Mouse (Mus musculus) forelimb bud, embryonic 11.5 days (tissue): ENCODE results near the gene Fibin.

Source experiments
- DNase-seq: peaks from one replicate; pipeline ENCODE4 v3.0.0-alpha.2; 2012; ENCODE audit warnings: low read depth, low spot score

The Fibin gene

DNA sequence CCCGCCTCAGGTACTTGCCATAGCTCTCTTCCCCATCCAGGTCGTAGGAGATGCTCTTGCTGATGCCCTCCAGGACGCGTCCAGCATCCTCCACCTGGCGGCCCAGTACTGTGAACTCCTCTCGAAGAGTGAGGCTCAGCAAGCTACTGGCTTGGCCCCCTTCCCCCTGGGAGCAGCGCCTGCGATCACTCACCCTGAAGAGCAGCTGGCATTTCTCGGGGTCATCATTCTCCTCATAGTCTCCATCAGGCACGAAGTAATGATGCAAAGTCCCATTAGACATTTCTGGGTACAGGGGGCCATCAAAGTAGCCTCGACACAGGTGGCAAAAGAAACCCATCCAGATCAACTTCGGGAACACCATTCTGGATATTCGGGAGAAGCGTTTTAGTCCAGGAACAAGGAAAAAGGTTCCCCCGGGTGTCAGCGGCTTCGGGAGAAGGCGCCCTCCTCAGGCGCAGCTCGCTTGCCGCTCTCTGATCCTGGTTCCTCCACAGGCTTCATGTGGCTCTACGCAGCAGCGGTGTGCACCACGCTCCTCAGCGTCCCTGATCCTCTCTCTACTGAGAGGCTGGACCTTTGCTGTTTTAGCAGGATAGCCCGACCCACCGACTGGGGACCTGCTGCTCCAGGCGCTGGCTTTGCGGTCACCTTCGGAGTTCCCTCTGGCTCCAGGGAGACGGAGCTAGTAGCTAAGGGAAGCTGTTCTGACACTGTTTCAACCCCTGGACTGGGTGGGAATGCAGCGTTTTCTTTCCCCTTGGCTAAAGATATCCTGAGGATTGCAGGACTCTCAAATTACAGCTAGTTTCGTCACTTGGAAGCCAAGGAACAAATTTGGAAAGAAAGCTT lies at the start of gene Fibin:
Gene Fibin, minus strand, starts transcription at position 752 of the 852 bp plus-strand sequence.
- peak; percentile 65 for DNase-seq

GRCm38 (mm10) chr2:110411428-110411827 lies 48.4 kb upstream of the Fibin start:
- no peak for DNase-seq

GRCm38 (mm10) chr2:110408757-110409156 lies 45.8 kb upstream of the Fibin start:
- no peak for DNase-seq

DNA sequence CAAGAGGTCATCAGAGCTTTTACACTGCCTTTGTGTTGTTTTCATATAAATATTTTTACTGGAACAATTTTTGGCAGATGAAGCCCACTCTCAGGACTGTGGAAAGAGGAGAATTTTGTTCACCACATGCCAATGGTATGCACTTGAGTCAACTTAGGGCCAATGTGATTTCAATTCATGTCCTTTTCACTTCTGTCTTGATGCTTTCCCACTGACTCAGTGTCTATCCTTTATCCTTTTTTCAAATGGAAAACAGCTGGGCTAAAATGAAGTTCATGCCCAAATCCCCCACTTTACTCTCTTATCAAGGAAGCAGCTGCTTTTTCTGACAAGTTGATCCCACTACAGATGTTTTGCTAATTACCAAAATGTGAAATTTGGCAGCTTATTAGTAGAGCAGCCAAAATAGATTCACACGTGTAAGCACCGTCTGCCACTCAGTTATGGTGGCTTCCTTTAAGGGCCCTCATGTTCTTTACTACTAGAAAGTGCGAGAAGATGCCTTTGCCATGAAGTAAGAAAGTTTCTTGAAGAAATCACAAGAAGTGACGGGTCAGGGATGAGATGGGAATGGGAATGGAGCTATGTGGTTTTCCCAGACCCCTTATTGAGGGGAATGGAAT lies 29.8 kb upstream of the Fibin start:
- DNase-seq, result no peak

GRCm38 (mm10) chr2:110390736-110391409 lies 27.9 kb upstream of the Fibin start:
- no peak for DNase-seq

- peak; percentile 83 for DNase-seq
These were observed 16.8 kb upstream of the Fibin start for GRCm38 (mm10) chr2:110379811-110380210.

DNA sequence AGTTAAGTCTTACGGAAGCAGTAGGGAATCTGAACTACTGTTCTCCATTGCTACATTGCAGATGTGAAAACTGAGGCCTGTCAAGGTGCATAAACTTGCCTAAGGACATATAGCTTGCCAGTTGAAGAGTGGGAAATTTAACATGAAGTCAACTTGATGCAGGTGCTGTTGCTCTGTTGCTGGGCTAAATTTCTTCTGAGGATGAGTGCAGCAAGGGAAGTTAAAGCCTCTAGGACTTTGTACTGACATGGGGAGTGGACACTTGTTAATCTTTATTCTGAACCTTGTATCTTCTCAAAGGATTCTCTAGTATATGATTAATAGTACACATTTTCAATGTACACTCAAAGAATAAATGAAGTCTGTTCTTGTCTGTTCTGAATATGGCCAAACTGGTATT lies 13.7 kb upstream of the Fibin start:
- DNase-seq, result no peak

GRCm38 (mm10) chr2:110375475-110375874 lies 12.5 kb upstream of the Fibin start:
- no peak for DNase-seq

- DNase-seq, result no peak
These were observed 10.2 kb upstream of the Fibin start for GRCm38 (mm10) chr2:110373186-110373585.

GRCm38 (mm10) chr2:110367382-110367887 lies 4.5 kb upstream of the Fibin start:
- no peak for DNase-seq

- DNase-seq, result no peak
These were observed 2.4 kb upstream of the Fibin start for GRCm38 (mm10) chr2:110365401-110365800.

- DNase-seq, result no peak
These were observed 872 bp upstream of the Fibin start for GRCm38 (mm10) chr2:110363855-110364254.

- no peak for DNase-seq
These were observed 9.5 kb downstream of the Fibin start for GRCm38 (mm10) chr2:110353302-110353970.

- no peak for DNase-seq
These were observed 11.1 kb downstream of the Fibin start for GRCm38 (mm10) chr2:110351843-110352251.

DNA sequence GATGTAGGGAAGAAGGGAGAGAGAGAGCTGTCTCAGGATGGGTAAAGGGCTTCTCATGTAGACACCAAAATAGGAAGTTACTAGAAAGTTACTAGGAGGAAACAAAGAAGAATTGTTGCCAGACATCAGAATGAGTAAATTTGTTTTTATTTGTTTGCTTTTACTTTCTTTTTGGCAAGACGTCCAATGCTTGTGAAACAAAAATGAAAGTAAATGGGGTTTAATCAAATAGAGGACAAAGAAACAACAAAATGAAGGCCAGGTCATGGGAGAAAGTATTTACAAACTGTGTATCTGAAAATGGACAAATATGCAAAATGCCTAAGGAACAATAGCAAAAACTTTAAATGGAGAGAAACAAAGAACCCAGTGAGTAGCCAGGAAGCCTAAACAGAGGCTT lies 11.6 kb downstream of the Fibin start:
- no peak for DNase-seq

- DNase-seq, result no peak
These were observed 34.0 kb downstream of the Fibin start for GRCm38 (mm10) chr2:110328953-110329352.

GRCm38 (mm10) chr2:110319949-110320348 lies 43.0 kb downstream of the Fibin start:
- DNase-seq, result no peak

GRCm38 (mm10) chr2:110319266-110319665 lies 43.7 kb downstream of the Fibin start:
- DNase-seq, result no peak

- no peak for DNase-seq
These were observed 44.3 kb downstream of the Fibin start for GRCm38 (mm10) chr2:110318719-110319118.

GRCm38 (mm10) chr2:110316116-110316883 lies 46.7 kb downstream of the Fibin start:
- no peak for DNase-seq
